ENCODE assay signal across 8 mouse cellular contexts in the genomic region with DNA sequence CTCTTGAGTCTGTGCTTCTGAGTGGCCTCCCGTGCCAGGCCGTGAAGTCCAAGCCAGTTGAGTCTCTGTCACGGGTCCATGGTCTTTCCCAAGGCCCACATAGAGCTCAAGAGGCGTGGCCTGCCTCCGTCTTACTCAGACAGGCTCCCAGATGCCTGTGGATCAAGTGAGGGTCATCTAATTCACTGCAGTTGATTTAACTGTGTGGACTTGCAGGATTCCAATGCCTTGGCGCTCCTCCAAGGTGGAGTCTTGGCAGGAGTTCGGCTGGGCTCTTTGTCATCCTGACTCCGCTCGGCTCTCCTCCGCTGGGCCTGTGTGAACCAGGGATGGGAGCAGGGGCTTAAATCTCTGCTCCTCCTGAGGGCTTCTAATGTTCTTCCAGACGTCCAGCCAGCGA.
DNase-seq lines count a peak whose midpoint lies in the region; ATAC-seq and TF ChIP-seq lines count a peak whose summit lies in the region.

No protein-coding gene starts in this region.

- peak; percentile 13 to 30 for DNase-seq in frontal cortex, postnatal 36 days (ENCODE audit: low spot score in 2 of 2)
- peak; percentile 97 for DNase-seq in adrenal gland, adult 8-10 months
- peak; percentile 92 for DNase-seq in gastrocnemius, postnatal 10 days
- DNase-seq in kidney, adult 11 months, result peak; percentile 76
- DNase-seq in lung, adult 2 months, result peak; percentile 74
- DNase-seq in right cerebral cortex, postnatal 14 days, result peak; percentile 36
- DNase-seq in natural killer cell, adult 2 months (ENCODE audit: low spot score in 2 of 2), result no peak

- no peak for ATAC-seq in frontal cortex, adult (ENCODE audit: low TSS enrichment)

- peaks cover 11% of the 10 kb centered on the region for H3K4me1 ChIP-seq in lung, adult 2 months (ENCODE audit: control insufficient read depth, insufficient read depth, low read length)

- WGBS in lung, adult 2 months, result 24% methylated on average over 12 of the region's 12 CpGs

- no peak for TF ChIP-seq POLR2A in lung, adult 2 months (IDR thresholded peaks at IDR 0.05; ENCODE audit: borderline replicate concordance, extremely low read depth, low read depth, low read length)

- H3K4me3 ChIP-seq in lung, adult 2 months (replicated peaks; ENCODE audit: extremely low read depth, low read depth, low read length), result no peak overlapping the region

- no peak for TF ChIP-seq CTCF in lung, adult 2 months (IDR thresholded peaks at IDR 0.05; ENCODE audit: insufficient read depth, low read length)

Comparison
In these comparisons a context has a peak if more than half of its experiments do, and no peak if none do; other contexts are left out.
1. DNase-seq: peak in frontal cortex, postnatal 36 days (2 of 2), adrenal gland, adult 8-10 months (single experiment), gastrocnemius, postnatal 10 days (single experiment), kidney, adult 11 months (single experiment), lung, adult 2 months (single experiment) and right cerebral cortex, postnatal 14 days (single experiment); none in natural killer cell, adult 2 months (0 of 2).